Mouse (Mus musculus): ENCODE measurements around the gene Fam72a. TPM values are rescaled to one million over a fixed set of nuclear protein-coding genes. Genes with fewer than 3 reads are reported as not detected.

Fam72a gene
- 1.2 and 1.5 TPM in 2 replicates for polyA plus RNA-seq (2015; fragmentation: Nextera tagmentation; extraction: Ambion mirVana)

DNA sequence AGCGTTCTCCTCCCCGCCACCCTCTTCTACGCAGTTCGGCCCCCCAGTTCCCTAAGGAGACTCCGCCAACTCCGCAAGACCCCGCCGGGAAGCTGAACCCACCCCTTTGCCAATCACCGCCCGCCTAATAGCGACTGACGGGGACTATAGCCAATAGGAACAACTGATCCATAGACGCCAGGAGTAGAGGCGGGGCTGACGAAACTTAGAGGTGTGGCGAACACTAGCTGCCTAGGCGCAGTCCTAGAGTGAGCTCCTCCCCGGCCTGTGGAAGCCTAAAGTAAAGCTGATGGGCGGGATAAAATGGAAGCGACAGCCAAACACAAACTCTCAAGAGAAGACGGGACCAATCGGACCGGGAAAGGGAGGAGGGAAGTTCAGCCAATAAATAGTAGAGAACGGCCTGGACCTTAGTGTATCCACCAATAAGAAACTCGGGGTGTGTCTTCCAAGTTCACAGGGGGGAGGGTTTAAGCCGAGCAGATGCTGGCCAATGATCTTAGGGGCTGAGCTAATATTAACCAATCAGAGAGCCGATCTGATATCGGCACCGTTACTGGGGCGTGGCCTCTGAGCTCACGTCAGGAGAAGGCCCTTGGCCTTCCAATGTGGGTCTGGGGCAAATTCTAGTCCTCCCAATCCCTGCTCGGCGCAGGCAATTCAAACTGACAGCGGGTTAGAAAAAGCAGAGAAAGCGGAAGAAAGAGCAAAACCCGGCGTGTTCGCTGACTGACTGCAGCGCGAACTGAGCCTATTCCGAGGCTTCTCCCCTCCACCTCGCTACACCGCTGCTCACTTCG lies at the start of gene Fam72a, which contains the start of gene Srgap2:
Gene Fam72a (plus strand): TSS at position 623 of the 800 bp plus-strand sequence.
Gene Srgap2 (minus strand): TSS at position 72 of the 800 bp plus-strand sequence.
- TF ChIP-seq EP300 (IDR thresholded peaks at IDR 0.05; ENCODE audit: low read depth) (no peak; the same call in none of the 2 replicates), CTCF (IDR thresholded peaks at IDR 0.05; ENCODE audit: low read depth) (no peak)
- under 1% methylated on average over 44 of the region's 44 CpGs for WGBS (ENCODE audit: insufficient replicate concordance)
- ATAC-seq: peak; percentile 92

DNA sequence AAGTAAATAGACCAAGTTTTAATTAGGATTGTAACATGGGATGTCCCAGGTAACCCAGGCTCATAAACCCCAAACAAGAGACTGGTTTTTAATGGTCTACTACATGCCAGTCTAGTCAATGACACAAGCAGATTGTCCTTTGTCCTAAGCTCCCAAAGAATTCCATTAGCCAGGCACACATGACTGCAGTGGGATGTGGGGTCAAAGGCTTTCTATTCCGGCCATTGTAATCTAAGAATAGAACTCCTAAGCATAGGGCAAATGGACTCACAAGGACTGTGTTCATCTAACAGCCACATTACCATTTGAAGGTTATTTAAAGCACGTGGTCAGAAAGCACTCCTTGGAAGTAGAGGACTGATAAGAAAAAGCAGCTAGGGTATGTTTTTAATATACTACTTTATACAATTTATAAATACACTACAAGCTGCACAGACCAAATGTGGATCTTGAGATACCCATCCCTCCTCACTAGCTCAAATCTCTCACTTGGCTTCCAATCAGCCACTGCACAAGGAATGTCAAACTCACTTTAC lies 48.9 kb upstream of the Fam72a start:
- H3K4me3 ChIP-seq (ENCODE audit: low read depth, low read length): no peak overlapping the region
- H3K9ac ChIP-seq (replicated peaks): no peak overlapping the region
- H3K36me3 ChIP-seq (replicated peaks; ENCODE audit: insufficient read depth, low read length): no peaks in the 10 kb centered on the region
- H3K27me3 ChIP-seq (ENCODE audit: insufficient read depth, low read length): no peaks in the 10 kb centered on the region
- H3K4me2 ChIP-seq (ENCODE audit: low read depth, low read length): no peak overlapping the region
- DNase-seq (no peak), ATAC-seq (no peak)
- TF ChIP-seq CTCF (IDR thresholded peaks at IDR 0.05; ENCODE audit: low read depth) (no peak), EP300 (IDR thresholded peaks at IDR 0.05; ENCODE audit: low read depth) (no peak; the same call in 1 of the 2 replicates)
- H3K4me1 ChIP-seq (ENCODE audit: insufficient read depth): peaks cover 5% of the 10 kb centered on the region
- WGBS (ENCODE audit: insufficient replicate concordance): 40% methylated on average over 2 of the region's 2 CpGs
- H3K27ac ChIP-seq (ENCODE audit: low read depth): no peak overlapping the region
- H3K9me3 ChIP-seq (ENCODE audit: low read length): no peaks in the 10 kb centered on the region

More for the DNA sequence above, at the start of gene Fam72a, which contains the start of gene Srgap2:
- Histone ChIP-seq H3K9ac (replicated peaks) (peak within 1 kb of the TSS; percentile 75), H3K4me1 (ENCODE audit: insufficient read depth) (peaks cover 45% of the 10 kb centered on the region), H3K27me3 (ENCODE audit: insufficient read depth, low read length) (no peaks in the 10 kb centered on the region), H3K27ac (ENCODE audit: low read depth) (peak within 1 kb of the TSS; percentile 90), H3K9me3 (ENCODE audit: low read length) (no peaks in the 10 kb centered on the region), H3K4me2 (ENCODE audit: low read depth, low read length) (peak within 1 kb of the TSS; percentile 99), H3K36me3 (replicated peaks; ENCODE audit: insufficient read depth, low read length) (0 out of 2 replicates have a peak, but pooled peaks cover 3% of the 10 kb centered on the region), H3K4me3 (ENCODE audit: low read depth, low read length) (peak within 1 kb of the TSS; percentile 75)
- peak; percentile 96 for DNase-seq

DNA sequence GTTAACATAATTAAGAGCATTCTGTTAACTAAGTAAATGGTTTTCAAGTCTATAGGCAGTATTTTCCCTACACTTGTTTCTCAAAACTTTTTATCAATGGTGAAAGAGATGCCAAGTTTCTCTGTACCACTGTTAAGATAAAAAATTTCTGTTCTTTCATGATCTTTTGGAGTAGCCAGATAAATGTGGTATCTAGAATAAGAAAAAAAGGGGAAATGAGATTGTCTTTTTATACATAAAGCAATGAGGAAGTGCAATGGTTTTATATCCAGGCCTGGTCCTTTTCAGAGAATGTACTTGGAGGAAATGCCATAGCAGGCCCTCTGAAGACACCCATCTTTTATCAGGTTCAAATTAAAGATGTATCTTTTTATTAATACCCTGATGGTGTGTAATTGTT lies 46.3 kb upstream of the Fam72a start:
- no peaks in the 10 kb centered on the region for H3K27me3 ChIP-seq (ENCODE audit: insufficient read depth, low read length)
- no peaks in the 10 kb centered on the region for H3K9me3 ChIP-seq (ENCODE audit: low read length)
- DNase-seq (no peak), ATAC-seq (no peak)
- no peak overlapping the region for H3K4me2 ChIP-seq (ENCODE audit: low read depth, low read length)
- TF ChIP-seq CTCF (IDR thresholded peaks at IDR 0.05; ENCODE audit: low read depth) (no peak), EP300 (IDR thresholded peaks at IDR 0.05; ENCODE audit: low read depth) (no peak)
- H3K4me1 ChIP-seq (ENCODE audit: insufficient read depth): peaks cover 3% of the 10 kb centered on the region; the same call in 1 of the 2 replicates
- no peak overlapping the region for H3K4me3 ChIP-seq (ENCODE audit: low read depth, low read length)
- H3K27ac ChIP-seq (ENCODE audit: low read depth): no peak overlapping the region
- H3K9ac ChIP-seq (replicated peaks): no peak overlapping the region
- H3K36me3 ChIP-seq (replicated peaks; ENCODE audit: insufficient read depth, low read length): no peaks in the 10 kb centered on the region

DNA sequence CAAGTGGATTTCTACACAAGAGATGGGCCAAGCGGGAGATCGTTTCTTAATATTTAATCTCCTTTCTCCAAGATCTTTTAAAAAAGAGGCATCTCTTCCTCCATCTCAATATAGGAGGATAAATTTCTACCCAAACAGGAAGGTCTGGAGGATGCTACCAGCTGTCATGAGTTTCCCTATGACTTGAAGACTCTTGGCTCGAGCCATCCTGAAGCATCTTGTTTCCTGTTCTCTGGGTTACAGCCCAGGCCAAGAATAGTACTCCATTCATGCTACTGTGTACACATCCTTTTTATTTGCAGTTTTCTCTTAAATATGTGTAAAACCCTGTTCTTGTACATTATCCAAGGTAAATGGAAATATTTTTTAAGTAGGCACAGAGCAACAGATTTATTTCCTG lies 45.5 kb upstream of the Fam72a start:
- DNase-seq: no peak
- 73% methylated on average over 3 of the region's 3 CpGs for WGBS (ENCODE audit: insufficient replicate concordance)
- ATAC-seq: no peak
- Histone ChIP-seq H3K4me2 (ENCODE audit: low read depth, low read length) (no peak overlapping the region), H3K36me3 (replicated peaks; ENCODE audit: insufficient read depth, low read length) (no peaks in the 10 kb centered on the region), H3K4me1 (ENCODE audit: insufficient read depth) (peaks cover 3% of the 10 kb centered on the region; the same call in 1 of the 2 replicates), H3K9me3 (ENCODE audit: low read length) (no peaks in the 10 kb centered on the region), H3K27ac (ENCODE audit: low read depth) (no peak overlapping the region), H3K9ac (replicated peaks) (no peak overlapping the region), H3K4me3 (ENCODE audit: low read depth, low read length) (no peak overlapping the region), H3K27me3 (ENCODE audit: insufficient read depth, low read length) (no peaks in the 10 kb centered on the region)
- TF ChIP-seq CTCF (IDR thresholded peaks at IDR 0.05; ENCODE audit: low read depth) (no peak), EP300 (IDR thresholded peaks at IDR 0.05; ENCODE audit: low read depth) (no peak)

DNA sequence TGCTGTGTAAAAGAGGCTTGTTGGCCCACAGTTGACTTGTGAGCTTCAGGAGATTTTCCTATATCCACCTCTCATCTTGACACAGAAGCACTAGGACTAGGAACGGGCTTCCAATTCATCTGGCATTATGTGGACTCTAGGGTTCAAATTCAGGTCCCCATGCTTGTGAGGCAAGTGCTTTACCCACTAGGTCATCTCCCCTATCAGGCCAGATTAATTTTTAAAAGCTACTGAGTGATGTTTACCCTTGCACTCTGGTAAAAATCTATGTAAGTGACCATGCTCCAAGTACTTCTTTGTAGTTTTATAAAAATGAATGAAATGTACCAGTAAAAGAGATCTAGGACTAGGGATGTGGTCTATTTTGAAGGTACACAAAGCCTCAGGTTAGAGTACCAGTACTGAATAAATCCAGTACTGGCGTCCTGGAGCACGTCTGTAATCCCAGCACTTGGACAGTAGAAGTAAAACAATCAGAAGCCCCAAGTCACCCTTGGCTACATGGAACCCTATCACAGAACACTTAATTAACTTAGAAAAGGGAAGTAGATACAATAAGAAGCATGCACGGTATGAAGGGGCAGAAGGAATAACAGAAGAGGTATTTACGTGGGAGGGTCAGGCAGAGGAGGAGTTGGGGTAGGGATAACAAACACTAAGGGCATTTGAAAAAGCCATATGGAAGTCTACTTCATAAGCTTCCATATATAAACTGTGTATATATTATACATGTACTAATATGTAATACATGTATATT lies 41.4 kb upstream of the Fam72a start:
- Histone ChIP-seq H3K4me3 (ENCODE audit: low read depth, low read length) (no peak overlapping the region), H3K9ac (replicated peaks) (no peak overlapping the region), H3K4me2 (ENCODE audit: low read depth, low read length) (no peak overlapping the region), H3K9me3 (ENCODE audit: low read length) (no peaks in the 10 kb centered on the region), H3K4me1 (ENCODE audit: insufficient read depth) (peaks cover 4% of the 10 kb centered on the region; the same call in 1 of the 2 replicates), H3K27me3 (ENCODE audit: insufficient read depth, low read length) (no peaks in the 10 kb centered on the region), H3K36me3 (replicated peaks; ENCODE audit: insufficient read depth, low read length) (no peaks in the 10 kb centered on the region), H3K27ac (ENCODE audit: low read depth) (no peak overlapping the region)
- ATAC-seq: no peak
- no peak for DNase-seq
- 60% methylated on average over 5 of the region's 5 CpGs for WGBS (ENCODE audit: insufficient replicate concordance)
- TF ChIP-seq CTCF (IDR thresholded peaks at IDR 0.05; ENCODE audit: low read depth): no peak
- no peak for TF ChIP-seq EP300 (IDR thresholded peaks at IDR 0.05; ENCODE audit: low read depth)

DNA sequence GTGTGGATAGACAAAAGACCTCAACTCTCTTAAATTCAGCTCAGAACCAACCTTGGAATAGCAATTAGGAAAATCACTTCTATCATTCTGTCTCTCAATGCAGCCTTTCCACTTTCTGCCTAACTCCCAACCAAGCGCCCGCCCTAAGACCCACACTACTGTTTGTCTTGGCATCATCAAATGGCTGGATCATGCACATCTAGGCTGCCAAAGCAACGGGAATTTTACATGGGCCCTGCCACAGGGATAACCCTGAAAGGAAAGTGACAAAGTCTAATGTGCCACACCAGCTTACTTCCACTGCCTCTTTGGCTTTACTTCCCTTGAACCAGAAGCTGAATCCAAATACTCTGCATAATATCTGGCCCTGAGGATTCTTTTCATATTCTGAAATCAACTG lies 38.4 kb upstream of the Fam72a start:
- Histone ChIP-seq H3K27ac (ENCODE audit: low read depth) (no peak overlapping the region), H3K4me1 (ENCODE audit: insufficient read depth) (peaks cover 10% of the 10 kb centered on the region; the same call in 1 of the 2 replicates), H3K27me3 (ENCODE audit: insufficient read depth, low read length) (no peaks in the 10 kb centered on the region), H3K4me2 (ENCODE audit: low read depth, low read length) (no peak overlapping the region), H3K9me3 (ENCODE audit: low read length) (no peaks in the 10 kb centered on the region), H3K4me3 (ENCODE audit: low read depth, low read length) (no peak overlapping the region), H3K36me3 (replicated peaks; ENCODE audit: insufficient read depth, low read length) (no peaks in the 10 kb centered on the region), H3K9ac (replicated peaks) (no peak overlapping the region)
- TF ChIP-seq CTCF (IDR thresholded peaks at IDR 0.05; ENCODE audit: low read depth) (no peak), EP300 (IDR thresholded peaks at IDR 0.05; ENCODE audit: low read depth) (no peak)
- 80% methylated on average over 3 of the region's 3 CpGs for WGBS (ENCODE audit: insufficient replicate concordance)
- DNase-seq (no peak), ATAC-seq (no peak)
